Mouse (Mus musculus) C2C12 (cell line): ENCODE data around the gene Ephx4.

ENCODE experiments used
- CEBPB ChIP-seq: IDR thresholded peaks from one replicate; pipeline ENCODE4 v1.6.1; 2011; ENCODE audit warnings: low read depth, mild to moderate bottlenecking, control low read depth, moderate library complexity
- CTCF ChIP-seq: IDR thresholded peaks from one replicate; pipeline ENCODE4 v1.5.1; 2011; ENCODE audit not compliant: control insufficient read depth, insufficient read depth, insufficient read length
- FOSL1 ChIP-seq: IDR thresholded peaks from one replicate; pipeline ENCODE4 v1.8.0; 2011; ENCODE audit warnings: mild to moderate bottlenecking, low read length; ENCODE audit not compliant: poor library complexity, insufficient read depth, severe bottlenecking
- MAX ChIP-seq: IDR thresholded peaks from one replicate; pipeline ENCODE4 v1.6.1; 2011; ENCODE audit warnings: mild to moderate bottlenecking, control low read depth
- MYOD1 ChIP-seq: IDR thresholded peaks from one replicate; pipeline ENCODE4 v1.6.1; 2011; ENCODE audit warnings: low read depth; ENCODE audit not compliant: control insufficient read depth, insufficient read length
- MYOG ChIP-seq: IDR thresholded peaks from one replicate; pipeline ENCODE4 v1.6.1; 2011; ENCODE audit not compliant: control insufficient read depth, insufficient read length; ENCODE audit errors: extremely low read depth
- USF1 ChIP-seq: IDR thresholded peaks from one replicate; pipeline ENCODE4 v1.6.1; 2011; ENCODE audit warnings: low read depth, mild to moderate bottlenecking, control low read depth, moderate library complexity

GRCm38 (mm10) chr5:107415098-107415497 lies 12.6 kb downstream of the Ephx4 start:
- TF ChIP-seq CTCF: no peak
- no peak for TF ChIP-seq CEBPB
- no peak for TF ChIP-seq MAX
- no peak for TF ChIP-seq USF1
- TF ChIP-seq MYOG: no peak
- TF ChIP-seq MYOD1: no peak
- no peak for TF ChIP-seq FOSL1
